Mouse (Mus musculus): ENCODE data around the gene Gm20388. TPM values are rescaled to one million over a fixed set of nuclear protein-coding genes. Genes with fewer than 3 reads are reported as not detected.
A peak's percentile ranks its signal among the peaks of the same experiment; 100 is the strongest.

Gm20388 gene
- polyA plus RNA-seq, 1 experiment from 2014 or later = not detected

DNA sequence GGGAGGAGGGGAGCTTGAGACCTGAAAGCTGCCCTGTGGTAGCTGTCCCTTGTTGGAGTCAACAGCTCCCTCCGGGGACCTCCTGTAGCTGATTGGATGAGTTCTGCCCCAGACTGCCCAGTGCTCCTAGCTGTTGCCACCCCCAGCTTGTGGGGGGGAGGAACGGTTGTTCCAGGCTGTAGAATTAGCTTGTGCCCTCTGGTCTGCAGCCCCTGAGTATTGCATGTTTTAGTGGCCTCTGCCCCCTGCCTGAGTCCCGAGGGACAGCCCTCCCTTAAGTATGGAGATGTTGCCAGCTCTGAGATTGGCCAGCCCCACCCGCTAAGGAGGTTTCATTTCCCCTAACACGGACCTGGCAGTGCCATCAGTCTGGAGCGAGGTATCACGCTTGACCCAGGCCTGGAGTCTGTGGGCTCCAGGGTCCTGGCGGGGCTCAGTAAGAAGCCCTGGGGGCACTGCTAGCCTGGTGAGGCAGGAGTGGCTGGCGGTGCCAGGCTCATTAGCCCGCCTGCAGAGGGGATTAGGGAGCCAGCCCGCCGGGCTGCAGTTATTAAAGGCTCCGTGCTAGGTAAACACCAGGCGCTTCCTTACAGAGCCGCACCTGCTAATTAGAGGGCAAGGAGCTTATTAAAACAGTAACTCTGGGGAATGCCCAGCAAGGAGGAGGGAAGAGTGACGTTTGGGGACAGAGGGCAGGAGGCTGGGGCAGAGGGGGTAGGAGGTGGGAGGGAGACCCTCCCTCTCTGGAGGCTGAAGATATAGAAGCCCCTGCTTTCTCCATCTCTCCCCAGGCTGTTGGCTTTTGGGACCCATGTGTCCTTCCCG lies 424.8 kb downstream of the Gm20388 start:
- TF ChIP-seq CTCF (IDR thresholded peaks at IDR 0.05; ENCODE audit: low read depth) = no peak
- Histone ChIP-seq H3K27me3 (replicated peaks; ENCODE audit: control insufficient read depth, insufficient read depth, low read length) (no peaks in the 10 kb centered on the region), H3K4me1 (replicated peaks; ENCODE audit: control insufficient read depth, insufficient read depth, low read length) (0 out of 2 replicates have a peak, but pooled peaks cover 4% of the 10 kb centered on the region), H3K27ac (ENCODE audit: low read depth, low read length) (no peak overlapping the region), H3K9me3 (ENCODE audit: control insufficient read depth) (no peaks in the 10 kb centered on the region), H3K4me3 (ENCODE audit: low read depth, low read length) (peak overlapping the region; percentile 28), H3K36me3 (ENCODE audit: control insufficient read depth, insufficient read depth) (no peaks in the 10 kb centered on the region), H3K9ac (ENCODE audit: low read depth, low read length) (0 out of 2 replicates have a peak overlapping the region, but pooled peaks have one; percentile 8), H3K4me2 (replicated peaks; ENCODE audit: low read depth) (peak overlapping the region; percentile 64)
- WGBS = 10% methylated on average over 17 of the region's 17 CpGs
- peak; percentile 67 for ATAC-seq

DNA sequence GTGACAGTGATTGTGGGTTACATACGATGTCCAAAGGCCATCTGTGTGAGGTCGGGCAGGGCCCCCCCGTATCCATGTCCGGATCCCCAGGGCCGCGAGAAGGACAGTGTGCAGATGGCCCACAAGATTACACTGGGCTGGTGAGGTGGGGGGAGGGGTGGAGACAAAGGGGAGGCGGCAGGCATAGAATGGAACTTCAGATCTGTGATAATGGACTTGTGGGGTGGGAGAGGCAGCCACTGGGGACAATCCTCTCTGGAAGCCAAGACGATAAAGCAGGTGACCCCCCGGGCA lies 425.4 kb downstream of the Gm20388 start:
- no peak overlapping the region for H3K27ac ChIP-seq (ENCODE audit: low read depth, low read length)
- H3K36me3 ChIP-seq (ENCODE audit: control insufficient read depth, insufficient read depth) = no peaks in the 10 kb centered on the region
- peak overlapping the region; percentile 64 for H3K4me2 ChIP-seq (replicated peaks; ENCODE audit: low read depth)
- 0 out of 2 replicates have a peak, but pooled peaks cover 4% of the 10 kb centered on the region for H3K4me1 ChIP-seq (replicated peaks; ENCODE audit: control insufficient read depth, insufficient read depth, low read length)
- peak; percentile 29 for ATAC-seq
- WGBS = 9% methylated on average over 9 of the region's 9 CpGs
- H3K27me3 ChIP-seq (replicated peaks; ENCODE audit: control insufficient read depth, insufficient read depth, low read length) = no peaks in the 10 kb centered on the region
- H3K9ac ChIP-seq (ENCODE audit: low read depth, low read length) = no peak overlapping the region
- TF ChIP-seq CTCF (IDR thresholded peaks at IDR 0.05; ENCODE audit: low read depth) = no peak
- peak overlapping the region; percentile 28 for H3K4me3 ChIP-seq (ENCODE audit: low read depth, low read length)
- no peaks in the 10 kb centered on the region for H3K9me3 ChIP-seq (ENCODE audit: control insufficient read depth)

DNA sequence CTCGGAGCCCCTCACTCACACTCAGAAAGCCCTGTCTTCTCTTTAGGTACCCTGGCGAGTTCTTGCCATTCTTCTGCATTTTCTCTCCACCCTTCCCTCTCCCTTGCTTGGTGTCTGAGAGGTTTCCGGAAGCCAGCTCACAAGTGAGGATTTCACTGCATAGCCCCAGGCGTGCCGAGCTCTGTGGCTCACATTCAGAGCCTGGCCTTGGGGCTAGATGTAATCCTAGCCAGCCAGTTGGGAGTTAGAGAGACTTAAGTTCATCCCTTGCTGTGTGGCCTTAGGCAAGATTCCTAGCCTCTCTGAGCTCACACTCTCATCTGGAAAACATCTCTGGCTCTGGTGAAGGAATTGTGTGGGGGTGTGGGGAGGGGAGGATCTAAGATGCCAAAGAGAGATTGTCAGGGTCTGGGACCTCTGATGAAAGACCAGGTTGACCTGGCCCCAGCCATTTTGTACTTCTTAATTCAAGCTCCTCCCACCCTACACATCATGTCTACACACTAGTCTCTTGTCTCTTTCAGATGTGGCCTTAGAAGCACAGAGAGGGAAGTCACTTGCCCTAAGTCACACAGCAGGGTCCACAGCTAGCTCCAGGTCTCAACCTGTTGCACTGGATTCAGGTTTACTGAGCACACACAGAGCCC lies 426.4 kb downstream of the Gm20388 start:
- H3K4me1 ChIP-seq (replicated peaks; ENCODE audit: control insufficient read depth, insufficient read depth, low read length) = 0 out of 2 replicates have a peak, but pooled peaks cover 4% of the 10 kb centered on the region
- no peaks in the 10 kb centered on the region for H3K36me3 ChIP-seq (ENCODE audit: control insufficient read depth, insufficient read depth)
- no peaks in the 10 kb centered on the region for H3K9me3 ChIP-seq (ENCODE audit: control insufficient read depth)
- no peak overlapping the region for H3K4me2 ChIP-seq (replicated peaks; ENCODE audit: low read depth)
- TF ChIP-seq CTCF (IDR thresholded peaks at IDR 0.05; ENCODE audit: low read depth) = no peak
- H3K4me3 ChIP-seq (ENCODE audit: low read depth, low read length) = no peak overlapping the region
- H3K9ac ChIP-seq (ENCODE audit: low read depth, low read length) = no peak overlapping the region
- ATAC-seq = no peak
- 61% methylated on average over 5 of the region's 5 CpGs for WGBS
- H3K27me3 ChIP-seq (replicated peaks; ENCODE audit: control insufficient read depth, insufficient read depth, low read length) = no peaks in the 10 kb centered on the region
- H3K27ac ChIP-seq (ENCODE audit: low read depth, low read length) = no peak overlapping the region

DNA sequence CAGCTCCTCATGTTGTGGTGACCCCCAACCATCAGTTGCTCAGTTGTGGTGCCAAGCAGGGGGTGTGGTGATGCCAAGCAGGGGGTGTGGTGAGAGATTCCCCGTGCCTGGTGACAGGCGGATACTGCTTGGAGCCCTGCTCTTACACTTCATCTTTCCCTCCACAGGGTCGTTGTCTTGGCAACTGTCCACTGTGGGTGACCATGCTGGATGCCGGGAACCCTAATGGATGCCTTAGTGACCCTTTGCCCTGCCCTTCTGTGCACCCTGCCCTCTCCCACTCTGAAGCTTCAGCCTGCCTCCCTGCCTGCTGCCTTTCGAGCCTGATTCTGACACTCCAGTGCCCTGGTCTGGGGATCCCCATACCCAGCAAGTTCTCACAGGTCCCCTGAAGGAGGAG lies 427.0 kb downstream of the Gm20388 start:
- no peaks in the 10 kb centered on the region for H3K9me3 ChIP-seq (ENCODE audit: control insufficient read depth)
- WGBS = 71% methylated on average over 5 of the region's 5 CpGs
- ATAC-seq = no peak

DNA sequence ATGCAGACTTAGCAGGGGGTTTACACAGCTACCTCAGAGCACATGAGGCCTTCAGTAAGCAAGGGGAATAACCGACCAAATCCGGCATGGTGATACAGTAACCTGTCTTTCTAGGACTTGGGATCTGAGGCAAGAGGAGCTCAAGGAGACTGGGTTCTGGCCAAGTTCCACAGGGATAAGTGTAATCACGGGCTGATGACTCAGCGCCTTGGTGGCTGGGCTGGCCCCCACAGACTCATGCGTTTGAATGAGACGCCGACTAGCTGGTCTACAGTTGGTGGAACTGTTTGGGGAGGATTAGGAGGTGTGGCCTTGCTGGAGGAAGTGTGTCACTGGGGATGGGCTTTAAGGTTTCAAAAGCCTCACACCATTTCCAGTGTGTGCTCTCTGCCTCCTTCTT lies 428.0 kb downstream of the Gm20388 start:
- Histone ChIP-seq H3K9me3 (ENCODE audit: control insufficient read depth) (no peaks in the 10 kb centered on the region), H3K36me3 (ENCODE audit: control insufficient read depth, insufficient read depth) (no peaks in the 10 kb centered on the region), H3K4me2 (replicated peaks; ENCODE audit: low read depth) (no peak overlapping the region), H3K4me3 (ENCODE audit: low read depth, low read length) (no peak overlapping the region), H3K4me1 (replicated peaks; ENCODE audit: control insufficient read depth, insufficient read depth, low read length) (0 out of 2 replicates have a peak, but pooled peaks cover 4% of the 10 kb centered on the region), H3K27ac (ENCODE audit: low read depth, low read length) (no peak overlapping the region), H3K27me3 (replicated peaks; ENCODE audit: control insufficient read depth, insufficient read depth, low read length) (no peaks in the 10 kb centered on the region), H3K9ac (ENCODE audit: low read depth, low read length) (no peak overlapping the region)
- no peak for TF ChIP-seq CTCF (IDR thresholded peaks at IDR 0.05; ENCODE audit: low read depth)
- WGBS = 86% methylated on average over 7 of the region's 7 CpGs
- no peak for ATAC-seq

More for the DNA sequence above, 427.0 kb downstream of the Gm20388 start:
- H3K4me3 ChIP-seq (ENCODE audit: low read depth, low read length) = no peak overlapping the region
- no peak overlapping the region for H3K27ac ChIP-seq (ENCODE audit: low read depth, low read length)
- H3K4me2 ChIP-seq (replicated peaks; ENCODE audit: low read depth) = no peak overlapping the region
- TF ChIP-seq CTCF (IDR thresholded peaks at IDR 0.05; ENCODE audit: low read depth) = no peak
- H3K36me3 ChIP-seq (ENCODE audit: control insufficient read depth, insufficient read depth) = no peaks in the 10 kb centered on the region
- no peaks in the 10 kb centered on the region for H3K27me3 ChIP-seq (replicated peaks; ENCODE audit: control insufficient read depth, insufficient read depth, low read length)
- 0 out of 2 replicates have a peak, but pooled peaks cover 4% of the 10 kb centered on the region for H3K4me1 ChIP-seq (replicated peaks; ENCODE audit: control insufficient read depth, insufficient read depth, low read length)
- H3K9ac ChIP-seq (ENCODE audit: low read depth, low read length) = no peak overlapping the region

DNA sequence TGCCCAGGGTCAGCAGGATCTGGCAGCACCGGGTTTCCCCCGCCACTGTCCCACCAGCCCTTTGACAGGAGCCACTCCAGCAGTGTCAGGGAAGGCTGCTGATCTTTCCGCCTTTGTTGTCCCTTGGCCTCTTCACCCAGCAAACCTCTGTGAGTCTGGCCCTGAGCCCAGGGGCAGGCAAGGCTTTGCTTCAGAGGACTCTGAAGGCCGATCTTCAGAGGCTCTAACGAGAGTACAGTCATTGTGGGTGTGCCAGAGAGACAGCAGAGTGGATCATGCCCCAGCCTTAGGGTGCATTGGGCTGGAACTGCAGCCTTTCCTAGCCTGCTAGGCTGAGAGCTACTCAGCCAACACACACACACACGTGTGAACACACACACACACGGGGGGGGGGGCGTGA lies 429.1 kb downstream of the Gm20388 start:
- H3K27ac ChIP-seq (ENCODE audit: low read depth, low read length) = no peak overlapping the region
- no peak overlapping the region for H3K9ac ChIP-seq (ENCODE audit: low read depth, low read length)
- no peak for ATAC-seq
- H3K27me3 ChIP-seq (replicated peaks; ENCODE audit: control insufficient read depth, insufficient read depth, low read length) = no peaks in the 10 kb centered on the region
- no peak overlapping the region for H3K4me3 ChIP-seq (ENCODE audit: low read depth, low read length)
- no peaks in the 10 kb centered on the region for H3K9me3 ChIP-seq (ENCODE audit: control insufficient read depth)
- H3K4me2 ChIP-seq (replicated peaks; ENCODE audit: low read depth) = no peak overlapping the region
- 0 out of 2 replicates have a peak, but pooled peaks cover 4% of the 10 kb centered on the region for H3K4me1 ChIP-seq (replicated peaks; ENCODE audit: control insufficient read depth, insufficient read depth, low read length)
- WGBS = 65% methylated on average over 7 of the region's 8 CpGs
- TF ChIP-seq CTCF (IDR thresholded peaks at IDR 0.05; ENCODE audit: low read depth) = no peak
- H3K36me3 ChIP-seq (ENCODE audit: control insufficient read depth, insufficient read depth) = no peaks in the 10 kb centered on the region
